Comparison of ENCODE assay signal across 15 mouse cellular contexts in genomic region chr2:55535482-55535881, GRCm38 (mm10).
"Had no signal": no experiment of that assay in that cellular context is flagged by ENCODE, and none has a peak within 500 bp of the region (broad histone marks: within the 10 kb centered on the region; RNA-seq: fewer than 3 reads in every experiment).

No protein-coding gene starts in this region.

- H3K4me3 ChIP-seq: liver, embryonic 13.5 days; midbrain, embryonic 12.5 days; midbrain, embryonic 15.5 days; neural tube, embryonic 12.5 days; neural tube, embryonic 15.5 days had no signal

- H3K4me1 ChIP-seq: liver, embryonic 13.5 days; midbrain, embryonic 12.5 days; midbrain, embryonic 15.5 days; neural tube, embryonic 12.5 days; neural tube, embryonic 15.5 days had no signal

- H3K9ac ChIP-seq: liver, embryonic 13.5 days; midbrain, embryonic 12.5 days; midbrain, embryonic 15.5 days; neural tube, embryonic 12.5 days; neural tube, embryonic 15.5 days had no signal

- H3K9me3 ChIP-seq: liver, embryonic 13.5 days; midbrain, embryonic 12.5 days; midbrain, embryonic 15.5 days; neural tube, embryonic 12.5 days; neural tube, embryonic 15.5 days had no signal

- H3K27ac ChIP-seq: kidney, postnatal 0 days; liver, embryonic 13.5 days; macrophage; midbrain, embryonic 12.5 days; midbrain, embryonic 15.5 days; neural tube, embryonic 12.5 days; neural tube, embryonic 15.5 days; stomach, postnatal 0 days had no signal

- H3K36me3 ChIP-seq: liver, embryonic 13.5 days; midbrain, embryonic 12.5 days; midbrain, embryonic 15.5 days; neural tube, embryonic 12.5 days; neural tube, embryonic 15.5 days had no signal

- H3K4me2 ChIP-seq: liver, embryonic 13.5 days; midbrain, embryonic 12.5 days; midbrain, embryonic 15.5 days; neural tube, embryonic 12.5 days; neural tube, embryonic 15.5 days had no signal

- DNase-seq: kidney, adult 18-20 months; kidney, postnatal 25 days; liver, embryonic 13.5 days; lung, adult 2 months; lung, postnatal 14 days; right cerebral cortex, postnatal 14 days; right cerebral cortex, postnatal 4 days; thymus, postnatal 25 days had no signal

- H3K27me3 ChIP-seq: liver, embryonic 13.5 days; midbrain, embryonic 12.5 days; midbrain, embryonic 15.5 days; neural tube, embryonic 12.5 days; neural tube, embryonic 15.5 days had no signal
